Mouse (Mus musculus) CD4-positive, CD25-positive, alpha-beta regulatory T cell, adult 4 months (primary cell): Measurements from ENCODE around the gene Olfr522. TPM values are rescaled to one million over a fixed set of nuclear protein-coding genes. Genes with fewer than 3 reads are reported as not detected.
"Not testable (repeated sequence)": the region's sequence is repeated elsewhere in the genome, so short reads cannot be mapped to it uniquely, and the experiment has no call there.

ENCODE experiments used
- ATAC-seq: one replicate; pipeline ENCODE4 v1.8.0; 2017
- polyA plus RNA-seq, 2 experiments: library from polyadenylated mRNA; unstranded; fragments of 100-300 nt; shearing (Covaris generic); gene quantifications; one replicate each; pipeline ENCODE4 v1.2.1; 2017

The Olfr522 gene
- polyA plus RNA-seq, 2 experiments from 2014 or later, result not detected

- ATAC-seq, result no peak
Observed at GRCm38 (mm10) chr7:140160363-140160762, 4.2 kb downstream of the Olfr522 start.

- ATAC-seq, result no peak
Observed at GRCm38 (mm10) chr7:140154218-140154927, 10.2 kb downstream of the Olfr522 start, which contains the start of gene Sprn. Sprn (minus strand) TSS chr7:140154877.

- no peak for ATAC-seq
Observed at GRCm38 (mm10) chr7:140153829-140154217, 10.7 kb downstream of the Olfr522 start.

- no peak for ATAC-seq
Observed at GRCm38 (mm10) chr7:140153383-140153782, 11.2 kb downstream of the Olfr522 start.

DNA sequence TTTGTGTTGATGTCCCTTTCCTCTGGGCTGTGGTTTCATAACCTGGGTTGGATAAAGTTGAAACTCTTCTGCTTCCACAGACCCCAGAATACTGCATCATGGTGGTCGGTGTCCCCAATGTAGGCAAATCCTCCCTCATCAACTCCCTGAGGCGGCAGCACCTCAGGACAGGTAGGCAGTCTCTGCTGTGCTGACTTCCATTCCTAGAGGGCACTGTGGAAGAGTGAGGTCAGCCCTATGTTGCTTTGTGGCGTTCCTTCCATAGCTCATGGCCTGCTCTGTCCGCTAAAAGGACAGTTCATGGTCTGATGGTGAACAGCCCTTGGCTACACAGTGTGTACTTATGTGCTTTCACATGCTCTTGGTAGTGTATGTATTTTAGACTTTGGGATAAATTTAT lies 20.0 kb downstream of the Olfr522 start:
- ATAC-seq, result no peak

DNA sequence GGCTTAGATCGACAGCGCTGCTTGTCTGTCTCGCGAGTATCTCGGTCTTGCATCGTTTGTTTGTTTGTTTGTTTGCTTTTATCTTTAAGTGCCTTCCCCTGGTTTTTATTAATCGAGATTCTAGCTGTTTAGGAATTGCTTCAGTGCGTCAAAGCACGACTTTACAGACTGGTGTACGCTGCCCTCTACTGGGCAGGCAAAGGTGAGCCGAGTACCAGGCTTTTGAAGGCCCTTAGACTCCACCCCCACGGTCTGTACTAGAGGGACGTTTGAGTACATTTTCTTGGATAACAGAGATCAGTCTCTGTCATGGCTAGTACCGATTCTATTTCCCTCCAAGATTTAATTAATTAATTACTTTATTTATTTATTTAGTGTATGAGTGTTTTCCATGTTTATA lies 23.2 kb downstream of the Olfr522 start:
- ATAC-seq, result peak; percentile 43

- no peak for ATAC-seq
Observed at GRCm38 (mm10) chr7:140138021-140138310, 26.6 kb downstream of the Olfr522 start.

- peak; percentile 90 for ATAC-seq
Observed at GRCm38 (mm10) chr7:140137135-140138020, 27.2 kb downstream of the Olfr522 start, which contains the start of gene Mtg1. Mtg1 (plus strand) TSS chr7:140137564.

DNA sequence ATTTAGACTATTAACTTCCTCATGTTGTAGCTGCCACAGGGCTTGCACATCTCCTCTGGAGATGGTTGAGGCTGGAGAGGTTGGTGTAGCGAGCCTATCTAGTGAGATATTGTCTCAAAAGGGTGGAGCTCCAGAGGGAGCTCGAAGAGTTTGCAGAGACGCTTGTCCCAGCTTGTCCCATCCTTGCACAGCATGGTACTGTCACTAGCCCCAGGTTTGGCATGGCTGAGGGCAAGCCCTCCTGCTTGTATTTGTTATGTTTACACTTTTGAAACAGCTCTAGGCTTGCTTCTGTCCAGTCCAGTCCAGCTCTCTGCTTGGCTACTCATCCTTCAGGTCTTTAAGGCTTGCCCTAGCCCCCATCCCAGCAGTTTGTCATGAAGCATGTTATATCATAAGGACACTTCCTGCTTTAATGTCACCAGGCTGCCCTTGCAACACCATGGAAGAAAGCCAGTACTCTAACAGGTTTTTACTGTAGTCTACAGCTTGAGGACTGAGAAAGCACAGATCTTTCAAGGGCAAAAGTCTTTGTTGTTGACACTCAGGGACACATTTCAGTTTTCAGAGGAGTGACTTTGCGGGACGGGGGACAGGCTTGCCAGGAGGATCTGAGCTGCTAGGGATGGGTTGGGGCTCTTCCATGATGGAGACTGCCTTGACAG lies 29.3 kb downstream of the Olfr522 start:
- ATAC-seq, result no peak

GRCm38 (mm10) chr7:140134033-140134432 lies 30.5 kb downstream of the Olfr522 start:
- ATAC-seq, result not testable (repeated sequence)

DNA sequence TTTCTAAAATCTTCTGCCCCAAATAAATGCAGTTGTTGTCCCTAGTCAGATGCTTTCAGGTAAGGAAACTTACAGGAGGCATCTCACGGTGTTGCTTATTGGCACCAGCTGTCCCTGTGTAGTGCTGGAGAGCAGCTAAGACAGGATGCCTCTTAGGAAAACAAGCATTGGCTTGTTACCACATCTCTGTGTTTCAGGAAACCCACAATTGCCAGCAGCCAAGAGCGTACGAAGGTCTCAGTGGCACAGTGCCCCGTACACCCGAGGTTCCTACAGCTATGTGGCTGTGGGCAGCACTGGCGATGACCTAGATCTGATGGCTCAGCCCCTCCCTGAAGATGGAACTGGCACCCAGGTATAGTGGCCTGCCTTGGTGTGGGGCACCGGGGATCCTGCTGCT lies 32.4 kb downstream of the Olfr522 start:
- ATAC-seq, result not testable (repeated sequence)

- no peak for ATAC-seq
Observed at GRCm38 (mm10) chr7:140127911-140128310, 36.7 kb downstream of the Olfr522 start.

DNA sequence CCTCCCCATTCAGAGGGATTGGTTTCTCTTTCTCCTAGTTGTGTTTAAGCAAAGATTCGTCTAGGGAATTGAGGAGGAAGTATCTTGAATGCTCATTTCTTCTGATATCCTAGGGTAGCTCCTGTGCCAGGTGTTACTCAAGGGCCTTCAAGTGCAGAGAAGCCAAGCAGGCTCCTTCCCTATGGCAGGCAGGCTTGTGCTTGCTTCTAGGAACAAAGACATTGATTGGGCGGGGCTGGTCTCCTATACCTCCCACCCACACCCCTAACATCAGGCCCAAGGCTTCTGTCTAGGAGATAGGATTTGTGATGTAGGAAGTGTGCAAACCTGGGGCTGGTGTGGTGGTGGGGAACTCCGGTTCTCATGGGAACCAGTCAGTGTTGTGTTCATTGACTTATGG lies 37.6 kb downstream of the Olfr522 start:
- ATAC-seq, result no peak

DNA sequence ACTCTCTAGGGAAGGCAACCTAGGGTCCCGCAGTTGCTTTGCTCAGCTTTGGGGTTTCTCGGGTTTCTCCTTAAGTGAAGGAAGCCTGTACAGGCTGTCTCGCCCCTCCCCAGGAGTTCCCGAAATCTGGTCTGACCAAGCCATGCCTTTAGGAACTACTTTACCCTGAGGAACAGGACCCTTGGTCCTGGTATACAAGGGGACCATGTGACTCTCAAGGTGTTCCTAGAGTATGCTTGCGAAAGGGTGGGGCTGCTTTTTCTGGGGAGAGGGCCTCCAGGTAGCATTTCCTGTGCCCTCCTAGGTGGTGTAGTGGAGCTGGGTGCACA lies 38.6 kb downstream of the Olfr522 start:
- peak; percentile 5 for ATAC-seq

DNA sequence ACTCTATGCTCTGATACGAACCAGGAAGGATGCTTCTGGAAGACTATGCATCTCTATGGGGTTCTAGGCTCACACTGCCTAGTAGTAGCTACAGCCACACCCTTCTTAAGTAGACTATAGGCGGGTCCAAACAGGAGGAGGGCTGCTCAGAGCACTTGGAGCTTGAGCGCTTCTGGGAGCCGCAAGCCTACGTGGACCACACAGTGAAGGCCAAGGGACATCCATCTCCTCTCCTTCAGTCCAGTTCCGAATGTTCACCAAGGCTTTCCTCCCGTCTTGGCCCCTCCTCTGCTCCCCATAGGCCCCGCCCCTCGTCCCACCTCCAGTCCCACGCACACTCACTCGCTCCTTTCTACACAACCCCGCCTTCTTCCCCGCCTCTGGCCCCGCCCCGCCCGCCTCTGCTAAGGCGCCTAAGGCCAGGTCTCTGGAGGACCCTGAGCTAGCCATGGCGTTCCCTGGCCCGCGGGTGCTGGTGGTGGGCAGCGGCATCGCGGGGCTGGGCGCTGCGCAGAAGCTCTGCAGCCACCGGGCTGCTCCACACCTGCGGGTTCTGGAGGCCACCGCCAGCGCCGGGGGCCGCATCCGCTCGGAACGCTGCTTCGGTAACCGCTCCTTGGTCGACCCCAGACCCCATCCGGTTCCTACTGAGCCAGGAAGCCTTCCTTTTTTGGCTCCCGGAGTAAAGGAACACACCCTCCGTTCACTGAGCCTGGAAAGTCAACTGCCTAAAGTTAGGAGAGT lies 39.1 kb downstream of the Olfr522 start:
- ATAC-seq, result peak; percentile 92

DNA sequence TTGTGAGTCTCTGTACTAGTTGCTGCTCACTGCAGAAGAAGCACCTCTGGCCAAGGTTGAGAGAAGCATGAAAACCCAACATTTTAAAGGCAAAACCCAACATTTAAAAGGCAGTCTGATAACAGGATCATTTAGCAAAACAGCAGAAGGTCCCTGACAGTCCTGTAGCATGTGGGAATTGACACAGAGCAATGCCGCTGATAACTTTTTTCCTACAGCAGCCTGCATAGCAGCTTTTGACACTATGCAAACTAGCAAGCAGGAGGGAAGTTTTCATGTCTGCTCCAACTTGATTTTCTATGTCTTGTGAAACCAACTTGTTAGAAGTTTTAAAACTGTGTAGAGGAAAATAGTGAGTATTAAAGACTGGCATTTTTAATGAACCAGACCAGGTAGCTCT lies 40.2 kb downstream of the Olfr522 start:
- no peak for ATAC-seq

DNA sequence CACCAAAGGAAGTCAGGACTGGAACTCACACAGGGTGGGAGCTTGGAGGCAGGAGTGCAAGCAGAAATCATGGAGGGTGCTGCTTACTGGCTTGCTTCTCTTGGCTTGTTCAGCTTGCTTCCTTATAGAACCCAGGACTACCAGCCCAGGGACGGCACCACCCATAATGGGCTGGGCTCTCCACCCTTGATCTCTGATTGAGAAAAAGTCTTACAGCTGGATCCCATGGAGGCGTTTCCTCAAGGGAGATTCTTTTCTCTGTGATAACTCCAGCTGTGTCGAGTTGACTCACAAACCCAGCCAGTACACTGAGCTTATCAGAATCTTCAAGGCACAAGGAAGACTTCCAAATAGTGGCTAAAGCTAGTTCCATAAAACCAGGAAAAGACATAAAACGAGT lies 41.8 kb downstream of the Olfr522 start:
- no peak for ATAC-seq

GRCm38 (mm10) chr7:140121338-140121910 lies 43.1 kb downstream of the Olfr522 start:
- ATAC-seq, result no peak

DNA sequence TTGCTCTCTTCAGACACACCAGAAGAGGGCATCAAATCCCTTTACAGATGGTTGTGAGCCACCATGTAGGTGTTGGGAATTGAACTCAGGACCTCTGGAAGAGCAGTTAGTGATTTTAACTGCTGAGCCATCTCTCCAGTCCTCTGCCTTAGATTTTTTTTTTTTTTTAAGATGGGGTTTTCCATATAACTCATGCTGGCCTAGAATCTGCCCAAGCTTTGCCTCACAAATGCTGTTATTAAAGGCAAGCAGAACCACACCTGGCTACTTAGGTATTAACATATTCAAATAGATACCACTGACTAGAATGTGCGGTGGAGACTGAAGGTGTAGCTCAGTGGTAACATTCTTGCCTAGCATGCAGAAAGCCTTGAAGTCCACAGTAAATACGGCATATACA lies 44.1 kb downstream of the Olfr522 start:
- no peak for ATAC-seq

DNA sequence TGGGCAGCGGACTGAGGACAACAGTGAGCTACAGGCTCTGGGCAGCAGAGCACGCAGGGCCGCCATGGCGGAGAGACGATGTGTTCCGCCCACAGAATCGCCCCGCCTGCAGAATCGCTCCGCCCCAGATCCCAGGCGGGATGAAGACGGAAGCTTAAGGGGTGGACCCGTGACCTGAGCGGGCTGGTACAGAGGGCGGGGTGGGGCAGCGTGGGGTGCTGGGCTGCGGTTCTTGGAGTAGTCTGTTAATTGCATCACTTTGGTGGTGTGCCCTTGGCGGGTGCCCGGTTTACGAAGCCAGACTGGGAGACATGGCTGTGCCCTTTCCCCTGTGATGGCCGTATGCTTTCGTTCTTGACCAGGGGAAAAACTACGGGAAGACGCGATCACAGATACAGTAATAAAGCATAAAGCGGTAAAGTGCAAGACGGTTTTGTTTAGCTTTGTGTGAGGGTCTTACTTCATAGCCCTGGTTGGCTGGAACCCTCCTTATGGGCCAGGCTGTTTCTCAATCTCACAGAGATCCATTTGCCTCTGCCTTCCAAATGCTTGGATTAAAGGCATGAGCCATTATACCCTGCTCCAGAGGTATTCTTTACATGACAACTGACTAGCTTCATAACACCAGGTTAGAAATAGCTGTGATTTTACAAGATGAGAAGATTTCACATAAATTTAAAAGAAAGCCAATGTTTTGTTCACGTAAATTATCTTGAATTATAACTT lies 48.1 kb downstream of the Olfr522 start, which contains the start of gene Echs1:
Echs1 (minus strand) TSS at position 148 of the 726 bp plus-strand sequence.
- peak; percentile 100 for ATAC-seq

DNA sequence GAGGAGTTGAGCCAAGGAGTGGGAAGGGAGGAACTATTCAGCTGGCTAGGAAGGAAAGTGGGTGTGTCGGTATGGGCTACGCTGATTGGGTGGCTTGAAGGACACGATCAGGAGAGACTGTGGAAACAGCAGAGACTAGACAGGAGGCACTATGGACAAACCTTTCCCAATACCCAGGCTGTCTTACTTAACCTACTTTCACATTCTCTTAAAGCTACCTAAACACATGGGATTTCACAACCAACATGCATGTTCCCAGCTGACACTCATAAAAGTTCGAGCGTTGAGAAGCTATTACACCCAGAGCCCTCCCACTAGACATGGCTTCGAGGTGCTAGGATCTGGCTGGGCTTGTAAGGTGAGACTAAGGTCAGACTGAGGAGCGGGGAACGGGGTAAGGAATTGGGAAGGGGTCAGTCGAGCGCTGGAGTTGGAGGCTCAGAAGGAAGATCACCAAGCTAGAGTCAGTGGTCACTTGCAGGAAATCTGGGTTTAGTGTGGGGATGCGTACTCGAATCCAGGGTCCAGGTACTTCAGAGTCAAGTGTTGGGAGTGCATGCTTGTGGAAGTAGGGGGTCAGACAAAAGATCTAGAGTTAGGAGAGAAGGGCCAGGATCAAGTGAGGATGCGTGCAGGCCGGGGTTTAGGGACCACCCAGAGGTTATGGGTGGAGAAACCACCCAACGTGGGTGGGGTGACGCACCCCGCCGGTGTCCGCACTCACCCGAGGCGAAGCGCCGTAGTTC lies 48.8 kb downstream of the Olfr522 start, which contains the start of gene Paox:
Paox (plus strand) TSS at position 217 of the 746 bp plus-strand sequence.
- ATAC-seq, result peak; percentile 7
